Mouse (Mus musculus) cerebellum, adult 8-10 months (tissue): ENCODE results near the gene Aire.
"Not testable (repeated sequence)": the region's sequence is repeated elsewhere in the genome, so short reads cannot be mapped to it uniquely, and the experiment has no call there.

Source experiments
- DNase-seq: peaks from one replicate; pipeline ENCODE4 v3.0.0; 2022

Gene Aire

GRCm38 (mm10) chr10:78048061-78048730, 4.8 kb upstream of the Aire start:
- DNase-seq = no peak

DNA sequence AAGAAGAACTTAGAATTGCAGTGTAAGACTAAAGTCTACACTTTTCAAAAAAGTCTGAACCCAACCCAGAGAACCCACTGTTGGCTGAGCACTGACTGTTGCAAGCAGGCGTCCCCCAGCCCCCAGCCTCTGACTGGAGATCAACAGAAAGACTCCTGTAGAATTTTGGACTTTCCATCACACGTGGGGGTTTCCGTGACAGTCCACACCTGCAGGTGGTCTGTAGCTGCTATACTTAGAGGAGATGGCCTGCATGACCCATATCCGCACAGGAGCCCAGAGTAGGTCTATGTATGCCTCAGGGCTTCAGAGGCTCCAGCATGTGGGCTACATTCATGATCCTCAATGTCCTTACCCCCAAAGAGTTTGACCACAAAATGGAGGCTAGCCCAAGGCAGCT, 3.0 kb upstream of the Aire start:
- DNase-seq = no peak

DNA sequence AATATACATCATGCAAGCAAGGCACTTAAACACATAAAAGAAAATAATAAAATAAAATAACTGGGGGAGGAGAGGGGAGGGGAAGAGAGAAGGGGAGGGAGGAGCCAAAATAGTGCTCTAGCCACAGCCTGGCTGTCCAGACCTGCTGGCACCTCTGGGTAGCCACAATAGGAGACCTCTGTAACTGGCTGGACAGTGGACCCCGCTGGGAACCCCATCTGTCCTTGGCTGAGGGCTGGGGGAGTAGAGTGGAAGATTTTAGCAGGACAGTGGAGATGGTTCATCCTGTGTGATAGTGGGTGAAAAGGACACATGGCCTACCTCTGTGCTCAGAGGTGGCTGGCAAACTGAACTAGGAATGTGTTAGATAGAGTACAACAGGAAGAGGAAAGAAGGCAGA, 1.1 kb upstream of the Aire start:
- no peak for DNase-seq

DNA sequence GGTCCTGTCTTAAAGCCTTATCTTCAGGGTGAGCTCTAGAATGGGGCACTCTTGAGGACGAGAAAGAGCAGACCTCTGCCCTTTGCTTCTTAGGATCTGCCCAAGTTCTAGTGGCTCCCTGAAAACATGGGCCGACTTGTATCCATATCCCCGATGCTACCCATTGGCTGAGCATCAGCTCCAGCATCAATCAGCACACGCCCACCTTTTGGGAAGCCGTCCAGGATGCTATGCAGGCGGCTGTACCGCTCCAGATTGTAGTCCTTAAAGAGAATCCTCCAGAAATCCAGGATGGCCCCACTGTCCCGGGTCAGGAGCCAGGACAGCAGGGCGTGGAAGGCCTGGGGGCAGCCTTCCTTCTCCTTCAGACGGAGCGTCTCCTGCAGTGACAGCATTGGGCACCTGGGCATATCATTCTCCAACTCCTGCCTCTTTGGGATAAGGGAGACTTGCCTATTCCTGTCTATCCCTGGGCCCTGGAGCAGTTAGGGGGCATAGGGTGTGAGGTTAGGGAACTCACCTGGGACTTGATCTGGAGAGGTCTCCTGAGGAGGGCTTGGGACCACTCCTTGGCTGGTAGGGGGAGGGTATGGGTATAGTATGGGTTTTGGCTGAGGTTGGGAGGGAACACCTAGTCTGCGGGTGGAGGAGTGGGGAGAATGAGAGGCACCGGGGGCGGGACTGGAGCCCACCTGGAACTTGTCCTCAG, 559 bp downstream of the Aire start:
- no peak for DNase-seq

GRCm38 (mm10) chr10:78042096-78042495, 1.3 kb downstream of the Aire start:
- DNase-seq = no peak

- no peak for DNase-seq
These were observed 1.8 kb downstream of the Aire start, which contains the start of gene Dnmt3l for GRCm38 (mm10) chr10:78041647-78042046. Gene Dnmt3l (plus strand): TSS chr10:78041947.

GRCm38 (mm10) chr10:78037139-78037538, 6.3 kb downstream of the Aire start:
- no peak for DNase-seq

- DNase-seq = no peak
These were observed 11.4 kb downstream of the Aire start for GRCm38 (mm10) chr10:78031987-78032386.

- DNase-seq = no peak
These were observed 14.3 kb downstream of the Aire start for GRCm38 (mm10) chr10:78029080-78029479.

GRCm38 (mm10) chr10:78028129-78028528, 15.3 kb downstream of the Aire start:
- peak; percentile 71 for DNase-seq

DNA sequence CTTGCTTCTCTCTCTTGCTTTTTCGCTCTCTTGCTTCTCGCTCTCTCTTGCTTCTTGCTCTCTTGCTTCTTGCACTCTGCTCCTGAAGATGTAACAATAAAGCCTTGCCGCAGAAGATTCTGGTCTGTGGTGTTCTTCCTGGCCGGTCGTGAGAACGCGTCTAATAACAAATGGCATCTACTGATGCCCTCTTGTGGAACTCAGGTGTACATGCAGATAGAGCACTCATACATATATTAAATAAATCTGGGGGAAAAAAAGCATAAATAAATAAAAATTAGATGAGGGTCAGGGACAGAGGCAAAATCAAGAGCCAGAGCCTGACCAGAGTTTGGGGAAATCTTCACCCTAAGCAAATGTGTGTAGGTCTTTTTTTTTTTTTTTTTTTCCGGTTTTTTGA, 18.0 kb downstream of the Aire start:
- not testable (repeated sequence) for DNase-seq

GRCm38 (mm10) chr10:78019984-78020383, 23.4 kb downstream of the Aire start:
- not testable (repeated sequence) for DNase-seq

- no peak for DNase-seq
These were observed 24.1 kb downstream of the Aire start for GRCm38 (mm10) chr10:78019291-78019690.

GRCm38 (mm10) chr10:78018797-78019203, 24.6 kb downstream of the Aire start:
- DNase-seq = peak; percentile 75

GRCm38 (mm10) chr10:78016366-78016765, 27.0 kb downstream of the Aire start:
- no peak for DNase-seq

DNA sequence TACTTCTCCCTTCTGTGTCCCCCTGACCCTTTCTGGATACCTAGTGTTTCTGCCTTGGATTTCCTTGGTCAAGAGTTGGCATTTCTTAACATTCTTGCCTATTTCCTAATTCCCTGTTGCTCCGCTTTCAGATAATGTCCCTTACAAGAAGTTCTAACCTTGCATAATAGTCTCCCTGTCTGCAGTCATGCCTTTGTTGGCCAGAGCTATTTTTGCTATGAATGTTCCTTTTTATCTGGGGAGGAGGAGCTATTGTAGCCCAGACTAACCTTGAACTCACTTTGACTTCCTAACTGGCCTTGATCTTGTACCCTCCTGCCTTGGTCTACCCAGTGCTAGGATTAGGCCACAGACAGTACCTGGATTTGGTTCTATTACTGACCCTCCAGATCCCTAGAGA, 27.9 kb downstream of the Aire start:
- no peak for DNase-seq

DNA sequence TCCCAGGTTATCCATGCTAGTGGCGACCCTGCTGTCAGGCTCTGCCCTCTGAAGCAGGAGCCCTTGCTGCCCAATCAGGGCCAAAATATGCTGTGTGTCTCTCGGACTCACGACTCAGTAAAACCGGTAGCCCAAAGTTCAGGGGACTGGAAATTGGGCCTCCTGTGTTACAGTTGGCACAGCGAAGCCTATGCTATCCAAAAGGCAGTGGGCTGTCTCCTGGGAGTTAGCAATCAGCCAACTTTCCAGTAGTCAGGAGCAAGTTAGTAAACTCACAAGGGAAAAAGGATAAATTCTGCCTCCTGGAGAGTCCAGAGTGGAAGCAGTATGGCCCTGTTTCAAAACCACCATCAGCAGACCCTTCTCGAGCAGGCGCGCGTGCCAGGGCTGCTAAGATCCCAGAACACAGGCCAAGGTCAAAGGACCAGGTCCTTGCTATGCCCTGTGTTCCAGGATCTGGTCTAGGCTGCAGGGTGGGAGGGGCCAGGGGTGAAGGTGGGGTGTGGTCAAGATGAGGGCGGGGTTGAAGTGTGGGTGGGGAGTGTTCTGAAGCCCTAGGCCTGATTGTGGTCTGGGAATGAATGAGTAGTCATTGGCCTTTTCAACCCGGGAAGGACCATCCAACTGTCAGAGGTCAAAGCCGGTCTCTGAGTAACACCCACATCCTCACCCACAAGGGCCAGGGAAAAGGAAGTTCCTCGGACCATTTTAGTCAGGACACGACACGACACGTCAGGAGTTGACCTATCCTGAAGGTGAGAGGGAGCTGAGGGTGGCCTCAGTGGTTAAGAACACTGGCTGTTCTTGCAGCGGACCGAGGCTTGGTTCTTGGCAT, 30.5 kb downstream of the Aire start:
- DNase-seq = no peak

- not testable (repeated sequence) for DNase-seq
These were observed 32.3 kb downstream of the Aire start for GRCm38 (mm10) chr10:78011116-78011515.

- DNase-seq = no peak
These were observed 33.1 kb downstream of the Aire start for GRCm38 (mm10) chr10:78010335-78010734.

GRCm38 (mm10) chr10:78009945-78010293, 33.5 kb downstream of the Aire start, which contains the start of gene Pfkl:
Gene Pfkl (minus strand): TSS chr10:78010083.
- no peak for DNase-seq

DNA sequence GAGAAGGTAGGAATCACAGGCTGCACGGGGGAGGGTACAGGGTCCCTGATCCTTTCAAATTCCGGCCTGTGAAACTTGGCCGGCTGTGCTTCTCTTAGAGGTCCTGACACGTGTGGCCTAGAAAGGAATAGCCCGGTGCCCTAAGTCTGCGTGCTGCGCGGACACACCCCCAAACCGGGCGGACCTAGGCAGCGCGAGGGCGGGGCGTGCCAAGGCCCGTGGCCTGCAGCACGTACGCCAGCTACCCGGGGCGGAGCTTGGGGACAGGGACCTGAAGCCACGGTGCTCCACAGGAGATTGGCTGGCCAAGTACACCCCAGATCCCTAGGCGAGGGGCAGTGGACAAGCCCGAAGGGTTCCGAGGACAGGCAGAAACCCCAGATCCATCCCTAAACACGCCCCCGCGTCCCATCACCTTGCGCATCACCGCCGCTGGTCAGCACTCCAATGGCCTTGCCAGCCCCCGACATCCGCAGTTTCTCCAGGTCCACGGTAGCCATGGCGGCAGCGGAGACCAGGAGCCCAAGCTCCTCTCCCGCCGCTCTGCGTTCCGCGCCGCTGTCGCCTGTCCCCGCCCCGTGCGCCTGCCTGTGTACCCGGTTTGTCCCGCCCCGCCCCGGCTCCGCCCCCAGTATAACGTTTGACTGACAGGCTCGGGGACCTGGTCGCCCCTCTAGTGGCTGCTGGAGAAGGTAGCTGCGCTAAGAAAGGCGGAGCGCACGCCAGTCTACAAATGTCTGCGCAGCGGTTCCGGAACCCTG, 34.0 kb downstream of the Aire start:
- DNase-seq = peak; percentile 94

DNA sequence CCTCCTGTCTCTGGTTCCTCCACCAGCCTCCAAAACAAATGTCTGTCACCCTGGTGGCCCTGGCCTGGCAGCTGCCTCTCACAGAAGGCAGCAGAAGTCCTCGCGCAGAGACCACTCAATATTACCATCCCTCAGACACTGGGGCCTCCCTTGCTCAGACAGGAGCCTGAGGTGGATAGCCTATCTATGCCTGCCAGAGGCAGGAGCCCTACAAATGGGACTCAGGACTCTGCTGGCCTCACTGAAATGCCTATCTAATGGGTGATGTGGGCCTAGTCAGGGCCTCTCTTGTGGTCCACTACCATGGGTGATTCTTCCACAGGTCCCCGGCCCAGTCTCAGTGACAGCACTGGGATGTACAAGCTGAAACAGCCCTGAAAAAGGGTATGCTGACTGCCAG, 35.2 kb downstream of the Aire start:
- no peak for DNase-seq

GRCm38 (mm10) chr10:78007203-78007602, 36.2 kb downstream of the Aire start:
- no peak for DNase-seq
